Mouse (Mus musculus): ENCODE measurements around the gene Gcgr. TPM values are rescaled to one million over a fixed set of nuclear protein-coding genes. Genes with fewer than 3 reads are reported as not detected.
"Not testable (repeated sequence)": the region's sequence is repeated elsewhere in the genome, so short reads cannot be mapped to it uniquely, and the experiment has no call there.

Gene Gcgr
- polyA plus RNA-seq, 1 experiment from 2014 or later = 0.32 TPM

GRCm38 (mm10) chr11:120514262-120514661 is 16.2 kb upstream of the Gcgr start:
- not testable (repeated sequence) for H3K4me1 ChIP-seq (replicated peaks; ENCODE audit: control insufficient read depth, insufficient read depth, low read length); H3K27me3 ChIP-seq (ENCODE audit: control insufficient read depth, insufficient read depth, low read length); ATAC-seq (ENCODE audit: low FRiP score); H3K4me2 ChIP-seq (replicated peaks); H3K9me3 ChIP-seq (ENCODE audit: control insufficient read depth, low read length); H3K9ac ChIP-seq; H3K4me3 ChIP-seq (replicated peaks; ENCODE audit: low read length); DNase-seq (ENCODE audit: low spot score); H3K36me3 ChIP-seq (replicated peaks; ENCODE audit: control insufficient read depth, insufficient read depth); H3K27ac ChIP-seq
- 96% methylated on average over 2 of the region's 2 CpGs for WGBS

- WGBS = 15% methylated on average over 17 of the region's 17 CpGs
- Histone ChIP-seq H3K4me2 (replicated peaks) (no peak overlapping the region), H3K9ac (no peak overlapping the region), H3K9me3 (ENCODE audit: control insufficient read depth, low read length) (no peaks in the 10 kb centered on the region), H3K4me1 (replicated peaks; ENCODE audit: control insufficient read depth, insufficient read depth, low read length) (no peaks in the 10 kb centered on the region), H3K36me3 (replicated peaks; ENCODE audit: control insufficient read depth, insufficient read depth) (no peaks in the 10 kb centered on the region), H3K27ac (no peak overlapping the region), H3K4me3 (replicated peaks; ENCODE audit: low read length) (no peak overlapping the region), H3K27me3 (ENCODE audit: control insufficient read depth, insufficient read depth, low read length) (no peaks in the 10 kb centered on the region)
- ATAC-seq (ENCODE audit: low FRiP score) (peak; percentile 62; the same call in 1 of the 2 replicates), DNase-seq (ENCODE audit: low spot score) (peak; percentile 89)
Measured at GRCm38 (mm10) chr11:120515611-120516010, 14.9 kb upstream of the Gcgr start.

- no peaks in the 10 kb centered on the region for H3K9me3 ChIP-seq (ENCODE audit: control insufficient read depth, low read length)
- no peak for ATAC-seq (ENCODE audit: low FRiP score)
- no peak overlapping the region for H3K27ac ChIP-seq
- WGBS = 78% methylated on average over 4 of the region's 4 CpGs
- H3K4me3 ChIP-seq (replicated peaks; ENCODE audit: low read length) = no peak overlapping the region
- DNase-seq (ENCODE audit: low spot score) = no peak
- H3K27me3 ChIP-seq (ENCODE audit: control insufficient read depth, insufficient read depth, low read length) = no peaks in the 10 kb centered on the region
- H3K36me3 ChIP-seq (replicated peaks; ENCODE audit: control insufficient read depth, insufficient read depth) = no peaks in the 10 kb centered on the region
- H3K9ac ChIP-seq = no peak overlapping the region
- no peak overlapping the region for H3K4me2 ChIP-seq (replicated peaks)
- H3K4me1 ChIP-seq (replicated peaks; ENCODE audit: control insufficient read depth, insufficient read depth, low read length) = no peaks in the 10 kb centered on the region
Measured at GRCm38 (mm10) chr11:120517147-120517546, 13.4 kb upstream of the Gcgr start.

GRCm38 (mm10) chr11:120518027-120518426 is 12.5 kb upstream of the Gcgr start:
- no peak overlapping the region for H3K4me3 ChIP-seq (replicated peaks; ENCODE audit: low read length)
- ATAC-seq (ENCODE audit: low FRiP score) (no peak), DNase-seq (ENCODE audit: low spot score) (no peak)
- H3K27me3 ChIP-seq (ENCODE audit: control insufficient read depth, insufficient read depth, low read length) = no peaks in the 10 kb centered on the region
- H3K36me3 ChIP-seq (replicated peaks; ENCODE audit: control insufficient read depth, insufficient read depth) = no peaks in the 10 kb centered on the region
- H3K4me1 ChIP-seq (replicated peaks; ENCODE audit: control insufficient read depth, insufficient read depth, low read length) = no peaks in the 10 kb centered on the region
- no peak overlapping the region for H3K9ac ChIP-seq
- no peak overlapping the region for H3K4me2 ChIP-seq (replicated peaks)
- no peak overlapping the region for H3K27ac ChIP-seq
- H3K9me3 ChIP-seq (ENCODE audit: control insufficient read depth, low read length) = no peaks in the 10 kb centered on the region
- WGBS = 72% methylated on average over 6 of the region's 6 CpGs

GRCm38 (mm10) chr11:120518558-120518957 is 11.9 kb upstream of the Gcgr start:
- no peaks in the 10 kb centered on the region for H3K27me3 ChIP-seq (ENCODE audit: control insufficient read depth, insufficient read depth, low read length)
- 77% methylated on average over 6 of the region's 6 CpGs for whole genome bisulfite sequencing
- no peaks in the 10 kb centered on the region for H3K4me1 ChIP-seq (replicated peaks; ENCODE audit: control insufficient read depth, insufficient read depth, low read length)
- no peak overlapping the region for H3K4me3 ChIP-seq (replicated peaks; ENCODE audit: low read length)
- DNase-seq (ENCODE audit: low spot score) (no peak), ATAC-seq (ENCODE audit: low FRiP score) (no peak)
- no peak overlapping the region for H3K27ac ChIP-seq
- no peaks in the 10 kb centered on the region for H3K9me3 ChIP-seq (ENCODE audit: control insufficient read depth, low read length)
- no peak overlapping the region for H3K9ac ChIP-seq
- H3K4me2 ChIP-seq (replicated peaks) = no peak overlapping the region
- no peaks in the 10 kb centered on the region for H3K36me3 ChIP-seq (replicated peaks; ENCODE audit: control insufficient read depth, insufficient read depth)

GRCm38 (mm10) chr11:120519738-120520137 is 10.8 kb upstream of the Gcgr start:
- H3K9me3 ChIP-seq (ENCODE audit: control insufficient read depth, low read length) = no peaks in the 10 kb centered on the region
- 55% methylated on average over 9 of the region's 9 CpGs for WGBS
- H3K27me3 ChIP-seq (ENCODE audit: control insufficient read depth, insufficient read depth, low read length) = no peaks in the 10 kb centered on the region
- DNase-seq (ENCODE audit: low spot score) (no peak), ATAC-seq (ENCODE audit: low FRiP score) (no peak)
- no peak overlapping the region for H3K27ac ChIP-seq
- H3K9ac ChIP-seq = no peak overlapping the region
- H3K4me3 ChIP-seq (replicated peaks; ENCODE audit: low read length) = no peak overlapping the region
- H3K4me1 ChIP-seq (replicated peaks; ENCODE audit: control insufficient read depth, insufficient read depth, low read length) = no peaks in the 10 kb centered on the region
- no peaks in the 10 kb centered on the region for H3K36me3 ChIP-seq (replicated peaks; ENCODE audit: control insufficient read depth, insufficient read depth)
- H3K4me2 ChIP-seq (replicated peaks) = no peak overlapping the region

- Histone ChIP-seq H3K27ac (no peak overlapping the region), H3K4me2 (replicated peaks) (no peak overlapping the region), H3K9me3 (ENCODE audit: control insufficient read depth, low read length) (no peaks in the 10 kb centered on the region), H3K27me3 (ENCODE audit: control insufficient read depth, insufficient read depth, low read length) (no peaks in the 10 kb centered on the region), H3K4me3 (replicated peaks; ENCODE audit: low read length) (no peak overlapping the region), H3K4me1 (replicated peaks; ENCODE audit: control insufficient read depth, insufficient read depth, low read length) (no peaks in the 10 kb centered on the region), H3K36me3 (replicated peaks; ENCODE audit: control insufficient read depth, insufficient read depth) (no peaks in the 10 kb centered on the region), H3K9ac (no peak overlapping the region)
- DNase-seq (ENCODE audit: low spot score) = no peak
- no peak for ATAC-seq (ENCODE audit: low FRiP score)
- WGBS = 77% methylated on average over 9 of the region's 9 CpGs
Measured at GRCm38 (mm10) chr11:120520498-120520897, 10.0 kb upstream of the Gcgr start.

GRCm38 (mm10) chr11:120520967-120521540 is 9.4 kb upstream of the Gcgr start:
- no peaks in the 10 kb centered on the region for H3K4me1 ChIP-seq (replicated peaks; ENCODE audit: control insufficient read depth, insufficient read depth, low read length)
- H3K4me2 ChIP-seq (replicated peaks) = no peak overlapping the region
- 80% methylated on average over 5 of the region's 5 CpGs for WGBS
- ATAC-seq (ENCODE audit: low FRiP score) (no peak), DNase-seq (ENCODE audit: low spot score) (no peak)
- H3K27me3 ChIP-seq (ENCODE audit: control insufficient read depth, insufficient read depth, low read length) = no peaks in the 10 kb centered on the region
- H3K9me3 ChIP-seq (ENCODE audit: control insufficient read depth, low read length) = no peaks in the 10 kb centered on the region
- H3K4me3 ChIP-seq (replicated peaks; ENCODE audit: low read length) = no peak overlapping the region
- no peak overlapping the region for H3K9ac ChIP-seq
- no peak overlapping the region for H3K27ac ChIP-seq
- no peaks in the 10 kb centered on the region for H3K36me3 ChIP-seq (replicated peaks; ENCODE audit: control insufficient read depth, insufficient read depth)

- no peak for DNase-seq (ENCODE audit: low spot score)
- ATAC-seq (ENCODE audit: low FRiP score) = no peak
- no peaks in the 10 kb centered on the region for H3K27me3 ChIP-seq (ENCODE audit: control insufficient read depth, insufficient read depth, low read length)
- H3K27ac ChIP-seq = no peak overlapping the region
- no peaks in the 10 kb centered on the region for H3K9me3 ChIP-seq (ENCODE audit: control insufficient read depth, low read length)
- 90% methylated on average over 8 of the region's 8 CpGs for WGBS
- H3K4me1 ChIP-seq (replicated peaks; ENCODE audit: control insufficient read depth, insufficient read depth, low read length) = no peaks in the 10 kb centered on the region
- H3K4me2 ChIP-seq (replicated peaks) = no peak overlapping the region
- H3K9ac ChIP-seq = no peak overlapping the region
- H3K4me3 ChIP-seq (replicated peaks; ENCODE audit: low read length) = no peak overlapping the region
- no peaks in the 10 kb centered on the region for H3K36me3 ChIP-seq (replicated peaks; ENCODE audit: control insufficient read depth, insufficient read depth)
Measured at GRCm38 (mm10) chr11:120522581-120522980, 7.9 kb upstream of the Gcgr start.

GRCm38 (mm10) chr11:120525959-120526358 is 4.5 kb upstream of the Gcgr start:
- Histone ChIP-seq H3K27me3 (ENCODE audit: control insufficient read depth, insufficient read depth, low read length) (peaks cover 34% of the 10 kb centered on the region), H3K9ac (no peak overlapping the region), H3K27ac (no peak overlapping the region), H3K4me2 (replicated peaks) (no peak overlapping the region), H3K4me3 (replicated peaks; ENCODE audit: low read length) (no peak overlapping the region), H3K4me1 (replicated peaks; ENCODE audit: control insufficient read depth, insufficient read depth, low read length) (peaks cover 4% of the 10 kb centered on the region; the same call in 1 of the 2 replicates), H3K36me3 (replicated peaks; ENCODE audit: control insufficient read depth, insufficient read depth) (no peaks in the 10 kb centered on the region), H3K9me3 (ENCODE audit: control insufficient read depth, low read length) (no peaks in the 10 kb centered on the region)
- 80% methylated on average over 2 of the region's 2 CpGs for WGBS
- no peak for ATAC-seq (ENCODE audit: low FRiP score)
- no peak for DNase-seq (ENCODE audit: low spot score)

Data from hindbrain, embryonic 14.5 days (tissue).